Mouse (Mus musculus) fat pad, adult 2 months (tissue): ENCODE results near the gene Fbxl2.

ENCODE experiments used
- DNase-seq: peaks from one replicate; pipeline ENCODE4 v3.0.0-alpha.2; 2011; ENCODE audit warnings: low read depth, low spot score; ENCODE audit errors: extremely low read depth

The Fbxl2 gene

DNA sequence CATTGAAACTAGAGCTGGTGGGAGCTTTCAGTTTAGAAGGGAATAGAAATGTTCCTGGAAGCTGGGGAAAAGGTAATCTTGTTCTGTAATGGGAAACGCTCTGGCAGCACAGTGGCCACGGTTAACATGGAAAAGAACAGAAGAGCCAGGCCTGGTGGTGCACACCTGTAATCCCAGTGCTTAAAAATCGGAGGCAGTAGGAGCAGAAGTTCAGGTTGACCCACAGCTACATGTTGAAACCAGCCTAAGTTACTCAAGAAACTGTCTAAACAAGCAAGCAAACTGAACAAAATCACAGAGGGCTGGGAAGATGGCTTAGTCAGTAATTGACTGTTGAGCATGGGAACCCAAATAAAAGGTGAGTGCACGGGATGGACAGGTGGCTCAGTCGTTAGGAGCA is 121.1 kb downstream of the Fbxl2 start:
- DNase-seq: peak; percentile 91

GRCm38 (mm10) chr9:113922677-113923076 is 123.3 kb downstream of the Fbxl2 start:
- no peak for DNase-seq

DNA sequence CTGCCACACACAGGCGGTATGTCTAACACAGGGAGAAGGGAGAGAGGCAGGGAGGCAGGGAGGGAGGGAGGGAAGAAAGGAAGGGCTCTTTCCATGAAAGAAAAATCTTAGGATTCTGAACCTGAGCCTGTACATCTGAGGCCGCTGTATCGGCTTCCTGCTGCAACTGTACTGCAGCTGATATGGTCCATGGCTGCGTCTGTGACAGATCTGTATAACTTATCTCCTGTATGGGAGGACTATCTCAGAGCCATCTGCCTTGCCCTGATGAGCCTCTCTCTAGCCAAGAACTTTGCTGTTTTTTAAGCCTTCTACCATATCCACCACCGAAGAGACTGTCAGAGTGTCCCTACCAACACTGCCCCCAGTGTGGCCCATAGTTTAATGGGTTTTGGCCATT is 130.2 kb downstream of the Fbxl2 start:
- DNase-seq: no peak
